Mouse (Mus musculus) right cerebral cortex, adult 2 months (tissue): ENCODE measurements around the gene Chrm5.

Source experiments
- DNase-seq, 2 experiments: peaks; one replicate each; pipeline ENCODE4 v3.0.0; 2021 to 2022; ENCODE audit warnings: low spot score in 2 of 2

Gene Chrm5

DNA sequence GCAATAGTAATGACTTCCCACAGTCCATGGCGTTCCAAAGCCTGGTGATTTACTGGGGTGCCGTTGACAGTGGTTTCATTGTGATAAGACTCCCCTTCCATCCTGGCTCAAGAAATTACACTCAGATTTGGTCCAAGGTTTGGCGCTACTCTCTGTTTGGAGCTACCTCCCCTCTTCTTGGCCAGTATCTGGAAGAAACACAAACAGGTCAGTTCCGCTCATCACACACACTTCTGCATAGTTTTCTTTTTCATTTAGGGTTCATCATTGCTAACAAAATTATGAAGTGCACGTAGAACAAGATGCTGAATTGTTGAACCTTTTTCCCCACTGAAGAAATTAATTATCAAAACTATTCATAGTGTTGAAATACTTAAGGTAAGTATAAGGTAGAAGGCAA is at the start of gene Chrm5:
Chrm5 (minus strand) TSS at position 101 of the 400 bp plus-strand sequence.
- no peak for DNase-seq

DNA sequence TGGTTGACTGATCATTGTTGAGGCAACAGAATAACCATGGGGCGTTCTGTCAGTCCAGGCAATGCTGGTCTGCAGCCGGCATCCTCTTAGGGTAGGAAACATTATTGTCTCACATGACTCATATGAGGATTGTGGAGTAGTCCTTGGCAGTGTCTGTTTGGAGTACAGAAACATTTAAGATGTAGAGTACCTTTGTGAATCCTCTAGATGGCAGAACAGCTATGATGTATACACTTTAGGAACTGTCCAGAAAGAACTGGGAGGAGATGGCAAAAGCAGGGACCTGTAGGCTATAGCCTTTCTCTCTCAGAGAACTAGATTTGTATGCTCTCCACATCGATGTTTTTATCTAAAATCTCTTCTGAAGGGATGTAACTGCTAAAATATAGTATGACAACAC is 46.4 kb upstream of the Chrm5 start:
- no peak for DNase-seq

DNA sequence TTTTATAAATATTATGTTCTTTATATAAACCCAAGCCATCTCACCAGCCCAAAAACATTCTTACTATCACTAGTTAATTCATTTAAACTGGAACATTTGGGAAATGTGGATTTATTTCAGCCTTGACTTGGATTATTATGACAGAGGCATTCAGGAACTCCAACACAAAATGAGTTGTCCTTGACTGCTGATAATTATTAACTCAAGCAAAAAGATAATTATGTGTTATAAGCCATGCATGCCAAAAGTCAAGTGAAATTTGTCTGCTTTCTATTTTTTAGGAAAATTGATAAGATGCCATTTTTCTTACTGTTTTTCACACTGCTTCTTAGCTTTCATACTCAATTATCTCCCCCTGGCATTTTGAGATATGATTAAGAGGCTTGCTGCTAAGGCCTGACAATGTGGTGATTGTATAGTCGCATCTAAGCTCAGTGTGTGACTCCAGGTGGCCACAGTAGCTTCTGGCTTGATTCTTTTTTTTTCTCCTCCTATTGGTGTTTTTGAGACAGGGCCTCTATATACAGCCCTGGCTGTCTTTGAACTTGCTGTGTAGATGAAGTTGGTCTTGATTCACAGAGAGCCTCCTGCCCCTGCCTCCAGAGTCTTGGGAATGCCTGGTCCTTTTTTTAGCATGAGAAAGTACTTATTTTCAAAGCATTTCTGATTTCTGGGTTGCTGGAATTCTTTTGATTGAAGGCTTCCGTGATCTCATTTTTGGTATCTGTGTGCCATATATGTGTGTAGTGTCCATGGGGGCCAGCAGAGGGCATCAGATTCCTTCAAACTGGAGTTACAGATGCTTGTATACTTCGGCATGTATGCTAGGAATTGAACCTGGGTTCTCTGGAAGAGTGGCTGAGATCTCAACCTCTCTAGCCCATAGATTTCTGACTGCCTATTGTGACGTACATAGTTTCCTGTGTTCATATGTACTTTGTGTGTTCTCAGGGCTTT is 40.2 kb upstream of the Chrm5 start:
- no peak for DNase-seq

DNA sequence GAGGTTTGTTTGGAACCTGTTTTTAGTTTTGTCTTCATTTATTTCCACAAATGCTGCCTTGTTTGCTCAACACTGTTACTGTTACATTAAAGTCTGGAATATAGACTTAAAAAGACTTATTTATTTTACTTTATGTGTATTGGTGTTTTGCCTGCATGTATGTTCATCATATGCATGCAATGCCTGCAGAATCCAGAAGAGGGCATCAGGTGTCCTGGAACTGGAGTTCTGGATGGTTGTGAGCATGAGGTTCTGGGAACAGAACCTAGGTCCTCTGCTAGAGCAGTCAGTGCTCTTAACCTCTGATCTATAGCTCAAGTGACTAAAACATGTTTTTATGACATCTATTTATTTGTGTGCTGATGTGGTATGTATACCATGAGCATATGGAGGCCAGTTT is 38.0 kb upstream of the Chrm5 start:
- DNase-seq = no peak

DNA sequence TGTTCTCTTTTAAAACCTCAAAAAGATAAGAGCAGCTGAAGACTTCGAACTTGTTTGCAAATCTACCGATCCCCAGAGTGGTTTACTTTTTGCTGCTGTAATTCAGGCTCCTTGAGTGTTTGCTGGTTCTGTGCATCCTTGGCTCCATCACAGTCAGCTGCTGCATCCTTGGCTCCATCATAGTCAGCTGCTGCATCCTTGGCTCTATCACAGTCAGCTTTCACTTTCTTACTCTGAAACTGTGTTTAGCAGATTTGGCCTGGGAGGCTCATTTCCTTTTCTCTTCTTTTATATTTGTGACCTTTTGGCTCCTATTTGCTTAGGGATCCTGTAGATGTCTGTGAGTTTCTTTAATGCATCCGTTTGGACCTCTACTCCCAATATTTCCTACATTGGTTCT is 36.6 kb upstream of the Chrm5 start:
- DNase-seq = no peak

DNA sequence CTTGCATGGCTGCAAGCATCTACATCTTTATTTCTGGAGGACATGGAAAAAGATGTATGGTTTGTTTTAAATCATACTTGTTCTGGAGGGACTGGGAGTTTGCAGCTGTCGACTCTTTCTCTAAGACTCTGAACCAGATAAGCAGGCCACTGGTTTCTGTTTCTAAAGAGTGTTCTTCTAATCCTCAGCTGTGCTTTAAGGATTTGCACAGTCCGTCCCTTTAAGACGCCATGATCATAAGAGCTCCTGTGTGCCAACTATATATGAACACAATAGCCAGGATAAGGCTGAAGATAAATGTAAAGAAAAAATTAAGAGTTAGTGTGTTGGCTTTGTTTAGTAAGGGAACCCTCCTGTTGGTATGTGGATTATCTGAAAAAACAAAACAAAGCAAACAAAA is 36.2 kb upstream of the Chrm5 start:
- no peak for DNase-seq

DNA sequence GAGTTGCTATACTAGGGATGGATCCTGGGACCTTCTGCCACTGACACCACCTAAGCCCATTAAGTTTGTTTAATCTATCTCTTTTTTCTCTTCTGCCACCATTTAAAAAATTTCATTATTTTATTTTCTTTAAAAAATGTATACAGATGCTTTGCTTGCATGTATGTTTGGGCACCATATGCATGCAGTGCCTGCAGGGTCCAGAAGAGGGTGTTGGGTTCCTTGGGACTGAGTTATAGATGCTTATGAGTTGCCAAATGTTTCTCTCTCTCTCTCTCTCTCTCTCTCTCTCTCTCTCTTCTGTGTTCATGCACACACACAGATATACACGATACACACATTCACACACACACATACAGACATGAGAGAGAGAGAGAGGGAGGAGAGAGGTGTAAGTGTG is 32.5 kb upstream of the Chrm5 start:
- DNase-seq = no peak

DNA sequence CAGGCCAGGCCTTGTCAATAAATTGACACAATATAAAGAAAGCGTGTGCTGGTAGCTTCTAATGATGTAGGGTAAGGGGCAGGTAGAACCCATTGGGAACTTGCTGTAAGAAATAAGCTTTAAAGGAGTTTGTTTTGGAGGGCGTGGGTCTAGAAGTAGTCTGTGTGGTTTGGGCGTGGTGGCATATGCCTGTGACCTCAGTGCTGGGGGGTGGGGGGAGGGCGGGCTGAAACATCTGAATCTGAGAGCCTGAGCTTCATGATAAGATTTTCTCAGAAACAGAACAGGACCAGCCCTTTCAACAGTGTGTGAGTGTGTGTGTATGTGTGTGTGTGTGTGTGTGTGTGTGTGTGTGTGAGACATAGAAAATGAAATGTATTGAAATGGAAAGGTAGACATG is 29.6 kb upstream of the Chrm5 start:
- DNase-seq = no peak

DNA sequence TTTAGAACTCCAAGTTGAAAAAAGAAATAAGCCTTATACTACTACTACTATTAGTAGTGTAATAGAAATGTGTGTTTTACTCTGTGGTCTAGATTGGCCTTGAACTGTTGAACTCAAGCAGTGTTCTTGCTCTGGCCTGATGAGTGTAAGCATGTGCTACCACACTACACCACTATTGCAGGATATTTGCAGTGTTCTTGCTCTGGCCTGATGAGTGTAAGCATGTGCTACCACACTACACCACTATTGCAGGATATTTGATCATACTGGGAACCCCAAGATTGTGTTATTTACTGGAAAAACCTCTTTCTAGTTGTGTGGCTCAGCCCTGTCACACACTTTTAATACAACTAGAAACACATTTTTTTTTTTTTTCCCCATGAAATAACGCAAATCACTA is 26.9 kb upstream of the Chrm5 start:
- no peak for DNase-seq

DNA sequence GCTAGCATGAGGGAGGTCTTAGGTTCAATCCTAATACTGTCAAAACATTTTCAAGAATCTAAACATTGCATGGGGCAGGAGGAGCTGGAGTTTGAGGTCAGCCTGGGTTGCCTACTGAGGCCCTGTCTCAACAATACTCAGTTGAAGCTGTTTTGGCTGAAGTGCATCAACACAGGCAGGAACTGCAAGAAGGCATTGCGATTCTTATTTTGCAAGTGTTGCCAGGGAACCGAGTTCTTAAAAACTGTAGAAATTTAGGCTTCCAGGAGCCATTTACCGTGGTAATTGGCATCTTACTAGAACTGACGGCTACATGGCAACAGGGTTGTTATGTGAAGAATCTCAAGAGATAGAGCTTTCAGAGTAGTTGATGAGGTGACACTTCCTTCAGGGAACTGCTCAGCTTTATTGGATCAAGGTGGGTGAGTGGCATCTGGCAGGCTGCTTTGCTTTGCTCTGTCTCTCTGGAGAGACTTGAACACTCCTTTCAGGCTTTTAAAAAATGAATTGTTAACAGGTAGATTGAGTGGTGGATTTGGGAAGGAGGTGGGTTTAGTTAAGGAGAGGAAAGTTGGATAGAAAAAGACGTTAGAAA is 26.4 kb upstream of the Chrm5 start:
- no peak for DNase-seq

DNA sequence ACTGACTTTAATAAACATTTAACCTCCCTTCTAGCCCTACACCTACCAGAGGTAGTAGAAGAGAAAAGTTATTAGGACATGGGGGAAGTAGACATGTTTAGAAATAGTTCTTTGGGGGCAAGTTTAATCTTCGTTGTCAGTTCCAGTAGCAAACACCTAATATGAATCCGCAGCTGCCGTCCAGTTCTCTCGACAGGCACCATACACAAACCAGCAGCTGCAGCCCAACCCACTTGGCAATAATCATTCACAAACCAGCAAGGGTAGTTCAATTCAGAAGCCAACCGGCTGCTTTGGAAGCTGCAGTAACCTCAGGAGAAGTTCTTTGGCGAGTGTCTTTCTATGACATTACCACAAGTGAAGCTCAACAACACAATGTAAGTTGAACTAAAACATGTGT is 23.4 kb upstream of the Chrm5 start:
- no peak for DNase-seq

DNA sequence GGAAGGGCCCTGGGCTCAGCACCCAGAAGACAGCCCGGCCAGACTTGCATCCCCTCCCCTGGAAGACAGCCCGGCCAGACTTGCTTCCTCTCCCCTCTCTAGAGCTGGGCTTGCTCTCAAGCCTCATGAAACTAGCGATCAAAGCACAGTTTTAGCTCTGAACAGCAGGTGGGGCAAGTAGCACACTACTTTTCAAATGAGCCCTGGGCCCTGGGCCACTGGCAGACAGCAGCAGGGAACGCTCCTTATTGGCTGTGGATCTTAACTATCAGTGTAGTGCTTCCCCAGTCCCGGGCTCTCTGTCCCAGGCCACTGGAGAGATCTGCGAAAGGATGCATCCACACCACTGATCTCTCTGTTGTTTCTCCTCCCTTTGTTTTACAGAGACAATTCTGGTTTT is 20.6 kb upstream of the Chrm5 start:
- peak; percentile 78 to 89 for DNase-seq

DNA sequence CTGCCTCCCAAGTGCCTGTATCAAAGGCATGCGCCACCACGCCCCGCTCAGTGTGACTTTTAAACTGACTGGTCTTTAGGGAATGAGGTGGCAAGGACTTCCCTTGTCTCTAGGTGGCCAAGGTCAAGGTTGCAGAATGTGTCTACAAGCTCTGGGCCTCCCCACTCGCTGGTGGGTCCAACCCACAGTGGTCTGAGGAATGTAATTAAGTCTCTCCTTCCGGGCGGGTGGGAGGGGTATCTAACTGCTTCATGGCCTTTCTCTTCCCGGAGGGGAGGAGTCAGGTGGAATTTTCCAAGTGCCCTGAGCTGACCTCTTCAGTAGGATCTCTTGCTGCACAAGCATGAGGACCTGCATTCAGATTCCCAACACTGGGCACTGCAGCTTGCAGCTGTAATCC is 17.3 kb upstream of the Chrm5 start:
- DNase-seq = no peak

DNA sequence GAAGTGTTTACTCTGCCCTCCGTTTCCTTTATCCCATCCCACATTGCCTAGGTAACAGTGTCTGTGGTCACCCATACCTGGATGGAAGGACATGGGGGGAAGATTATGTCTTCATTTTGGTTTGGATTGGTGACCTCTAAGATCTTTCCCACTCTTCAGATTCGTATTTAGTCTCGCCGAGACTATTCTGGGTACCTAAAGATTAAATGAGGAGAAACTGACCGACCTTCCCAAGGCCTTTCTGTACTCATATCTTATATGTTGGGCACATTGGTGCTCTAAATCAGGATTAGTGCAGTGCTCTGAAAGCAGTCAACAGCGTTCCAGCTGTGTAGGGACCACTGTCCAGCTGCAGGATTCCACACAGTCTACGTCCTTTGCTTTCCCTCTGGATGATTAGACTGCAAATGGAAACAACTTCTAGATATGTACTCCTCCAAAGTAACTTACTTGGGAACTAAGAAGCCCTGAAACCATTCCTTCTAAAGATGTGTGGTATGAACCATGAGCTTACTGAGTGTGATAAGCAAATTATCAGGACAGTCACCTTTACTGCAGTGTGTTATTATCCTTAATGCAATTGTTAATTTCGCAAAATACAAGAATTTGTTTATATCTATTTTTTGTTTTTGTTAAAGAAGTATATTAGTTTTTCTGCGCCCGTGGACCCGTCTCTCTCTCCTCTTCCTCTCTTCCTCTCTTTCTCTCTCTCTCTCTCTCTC is 13.1 kb upstream of the Chrm5 start:
- no peak for DNase-seq

DNA sequence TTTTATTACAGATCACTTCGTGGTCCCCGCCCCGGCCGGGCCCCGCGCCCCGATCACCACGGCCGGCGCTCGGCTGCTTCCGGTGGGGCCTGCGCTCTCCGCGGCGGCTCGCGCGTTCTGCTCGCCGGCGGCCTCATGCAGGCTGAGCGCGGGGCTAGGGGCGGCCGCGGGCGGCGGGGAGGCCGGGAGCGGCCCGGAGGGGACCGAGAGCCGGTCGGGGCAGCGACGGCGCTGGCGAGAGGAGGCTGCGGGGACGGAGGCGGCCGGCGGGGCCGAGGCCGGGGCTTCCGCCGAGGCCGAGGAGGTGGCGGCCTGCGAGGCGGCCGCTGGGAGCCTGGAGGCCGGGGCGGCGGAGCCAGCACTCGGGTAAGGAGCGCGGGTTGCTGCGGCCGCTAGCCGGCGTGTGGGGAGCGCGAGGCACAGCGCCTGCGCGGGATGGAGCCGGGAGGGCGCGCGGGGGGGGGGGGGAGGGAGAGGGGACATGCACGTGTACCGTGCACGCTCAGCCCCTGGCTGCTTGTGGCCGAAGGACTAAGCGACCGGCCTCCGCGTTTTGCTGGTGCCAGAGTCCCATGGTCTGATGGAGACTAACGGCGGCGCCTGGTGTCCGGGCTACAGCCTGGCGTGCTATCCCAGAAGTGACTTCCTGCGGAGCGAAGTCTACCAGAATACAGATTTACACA is 12.4 kb upstream of the Chrm5 start, which contains the start of gene Aven:
Aven (plus strand) TSS at position 109 of the 683 bp plus-strand sequence.
- DNase-seq = peak; percentile 70 to 78

DNA sequence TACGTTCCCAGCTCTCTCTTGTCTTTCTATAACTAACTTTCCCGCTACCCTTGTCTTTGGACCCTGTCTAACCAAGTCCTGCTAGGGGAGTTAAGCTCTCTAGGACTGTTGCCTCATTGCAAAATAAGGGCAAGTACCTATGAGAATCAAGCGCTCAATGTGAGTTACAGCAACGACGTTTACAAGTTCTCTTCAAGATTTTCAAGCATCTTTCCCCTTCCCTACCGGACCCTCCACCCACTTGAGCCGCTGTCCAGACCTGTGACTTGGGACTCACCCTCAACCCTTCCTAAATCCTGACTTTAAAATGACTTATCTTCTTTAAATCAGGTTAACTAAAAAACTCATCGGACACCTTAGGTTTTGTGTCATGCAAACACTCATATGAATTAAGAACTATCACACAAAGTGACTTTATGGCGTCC is 11.9 kb upstream of the Chrm5 start:
- DNase-seq = no peak

DNA sequence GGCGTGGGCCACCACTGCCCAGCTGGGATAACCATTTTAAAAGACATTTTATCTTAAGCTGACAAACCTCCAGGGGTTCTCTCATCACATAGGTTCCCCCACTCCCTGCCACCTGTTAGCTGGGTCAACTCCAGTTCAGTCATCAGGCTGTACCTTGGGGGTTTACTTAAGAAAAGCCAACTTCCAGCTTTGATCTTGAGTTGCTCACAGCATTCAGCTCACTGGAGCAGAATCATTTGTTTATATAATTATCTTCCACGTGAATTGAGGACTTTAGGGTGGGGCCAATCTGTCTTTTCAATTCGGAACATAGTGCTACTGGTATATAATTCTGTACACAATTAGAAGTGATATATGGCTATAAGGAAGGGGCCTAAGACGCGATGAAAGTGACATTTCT is 11.1 kb upstream of the Chrm5 start:
- no peak for DNase-seq

DNA sequence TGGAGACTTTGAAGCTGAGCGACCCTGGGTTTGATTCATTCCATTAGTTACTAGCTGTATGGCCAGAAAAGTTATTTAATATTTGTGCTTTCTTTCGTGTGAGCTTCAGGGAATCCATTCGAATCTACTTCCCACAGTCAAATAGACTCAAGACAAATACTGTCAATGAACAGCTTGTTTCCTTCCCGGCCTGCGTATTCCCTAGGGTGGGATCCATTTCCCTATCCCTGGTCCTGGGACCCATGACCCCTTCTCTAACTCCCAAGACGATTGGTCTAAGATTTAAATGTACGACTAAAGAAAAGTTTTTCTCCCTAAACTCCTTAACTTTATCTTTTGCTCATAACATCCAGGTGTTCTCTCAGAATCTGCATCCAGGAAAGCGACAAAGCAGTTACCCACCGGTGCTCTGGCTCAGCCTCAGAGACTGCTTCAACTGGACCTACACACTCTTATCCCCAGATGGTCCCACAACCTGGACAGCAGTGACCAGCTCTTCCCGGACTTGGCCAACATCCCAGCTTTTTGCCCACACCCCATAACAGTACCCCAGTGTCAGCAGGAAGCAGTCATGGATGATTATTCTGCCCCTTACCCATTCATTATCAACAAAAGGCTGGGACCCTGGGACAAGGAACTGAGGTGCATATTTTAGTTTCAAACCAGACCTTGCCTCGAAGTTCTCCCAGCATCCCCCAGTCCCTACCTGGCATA is 10.1 kb upstream of the Chrm5 start:
- no peak for DNase-seq

DNA sequence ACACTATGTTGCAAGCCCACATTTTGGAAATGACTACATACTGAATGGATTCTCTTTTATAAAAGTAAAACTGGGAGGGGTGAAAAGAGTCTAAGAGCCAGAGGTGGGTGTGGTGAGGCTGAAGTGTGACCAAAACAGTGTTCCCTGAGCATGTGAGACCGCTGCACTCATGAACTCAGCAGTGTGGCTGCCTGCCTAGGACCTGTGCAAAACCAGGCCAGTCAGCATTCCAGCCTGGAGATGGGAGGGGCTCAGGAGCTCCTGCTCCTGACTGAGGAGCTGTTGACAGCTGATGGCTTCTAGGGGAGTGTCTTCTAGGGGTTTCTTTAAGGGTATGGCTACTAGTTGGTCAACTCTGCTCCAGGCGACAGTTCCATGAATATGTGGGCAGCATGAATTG is 4.3 kb upstream of the Chrm5 start:
- DNase-seq = no peak

DNA sequence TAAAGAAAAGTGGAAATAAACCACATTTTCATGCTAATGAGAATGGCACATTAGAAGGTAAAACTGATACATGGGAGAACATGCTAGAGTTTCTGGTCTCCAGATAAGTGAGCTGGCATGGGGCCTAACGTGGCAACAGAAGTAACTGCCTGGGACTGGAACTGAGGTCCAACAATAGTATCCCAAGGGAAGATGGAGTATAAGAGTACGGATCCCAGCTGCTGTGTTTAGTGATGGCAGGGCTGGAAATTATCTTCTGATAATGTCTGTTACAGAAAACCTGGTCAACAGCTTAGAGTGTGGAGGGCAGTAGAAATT is 2.7 kb upstream of the Chrm5 start:
- DNase-seq = no peak

DNA sequence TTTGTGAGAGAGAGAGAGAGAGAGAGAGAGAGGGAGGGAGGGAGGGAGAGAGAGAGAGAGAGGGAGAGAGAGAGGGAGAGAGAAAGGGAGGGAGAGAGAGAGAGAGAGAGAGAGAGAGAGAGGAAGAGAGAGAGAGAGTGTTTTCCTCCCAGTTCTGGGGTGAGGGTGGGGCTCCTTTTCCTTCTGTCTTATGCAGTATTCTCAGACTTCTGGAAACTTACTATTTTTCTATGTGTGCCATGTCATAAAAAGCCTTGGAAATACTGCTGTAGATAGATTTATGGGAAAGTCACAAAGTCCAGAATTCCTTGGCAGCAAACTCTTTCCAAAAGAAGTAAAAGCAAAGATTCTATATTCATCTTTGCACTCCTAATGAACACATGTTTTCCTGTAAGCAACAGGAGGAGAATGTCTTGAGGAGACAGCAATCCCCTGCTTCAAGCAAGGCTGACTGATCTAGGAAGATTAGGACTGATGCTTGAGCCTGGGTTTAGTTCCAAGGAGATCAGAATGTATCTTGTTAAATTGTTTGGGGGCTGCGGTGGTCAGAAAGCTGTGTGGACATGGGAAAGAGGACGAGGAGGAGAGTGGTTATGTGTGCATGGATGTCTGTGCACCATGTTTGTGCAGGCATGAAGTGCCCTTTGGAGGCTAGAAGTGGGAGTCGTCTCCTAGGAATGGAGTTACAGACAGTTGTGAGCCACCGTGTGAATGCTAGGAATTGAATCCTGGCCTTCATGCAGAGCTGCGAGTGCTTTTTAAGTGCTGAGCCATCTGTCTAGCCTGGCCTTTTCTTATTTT is 2.2 kb upstream of the Chrm5 start:
- peak in 1 of 2 experiments; percentile 26 for DNase-seq
